Mouse (Mus musculus): ENCODE data around the gene Efhc2.

GRCm38 (mm10) chrX:17365114-17365513, 45.9 kb upstream of the Efhc2 start:
- TF ChIP-seq CTCF (IDR thresholded peaks at IDR 0.05; ENCODE audit: borderline replicate concordance, insufficient read depth, low read depth, low read length) (no peak), POLR2A (IDR thresholded peaks at IDR 0.05; ENCODE audit: borderline replicate concordance, insufficient read depth, low read length) (no peak)
